8 mouse cellular contexts compared by ENCODE assay signal in the genomic region with DNA sequence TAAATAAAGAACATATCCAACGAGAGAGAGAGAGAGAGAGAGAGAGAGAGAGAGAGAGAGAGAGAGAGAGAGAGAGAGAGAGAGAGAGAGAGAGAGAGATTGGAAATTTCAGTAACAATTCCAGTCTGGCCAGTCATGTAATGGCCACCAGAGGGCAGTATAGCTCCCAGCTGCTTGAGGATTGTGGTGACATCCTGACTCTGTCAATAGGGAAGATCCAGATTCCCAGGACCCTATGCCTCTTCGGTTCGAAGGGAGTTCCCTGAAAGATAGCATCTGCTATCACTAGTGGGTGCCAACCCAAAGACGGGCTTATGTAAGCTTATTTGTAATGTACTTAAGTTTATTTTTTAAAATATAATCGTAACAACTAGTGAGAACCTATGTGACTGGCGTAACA.
A peak's percentile ranks its signal among the peaks of the same experiment; 100 is the strongest.
DNase-seq lines count a peak whose midpoint lies in the region; ATAC-seq and TF ChIP-seq lines count a peak whose summit lies in the region.

No protein-coding gene starts in this region.

- no peak for TF ChIP-seq POLR2A in limb, embryonic 14.5 days (IDR thresholded peaks at IDR 0.05; ENCODE audit: borderline replicate concordance, extremely low read depth, insufficient read depth, insufficient read length)

- H3K9me3 ChIP-seq in forebrain, embryonic 11.5 days (ENCODE audit: control insufficient read depth, low read length) = no peaks in the 10 kb centered on the region
- no peaks in the 10 kb centered on the region for H3K9me3 ChIP-seq in forebrain, embryonic 10.5 days
- H3K9me3 ChIP-seq in limb, embryonic 14.5 days (ENCODE audit: control insufficient read depth, low read length) = no peaks in the 10 kb centered on the region

- WGBS in forebrain, embryonic 11.5 days = 67% methylated on average over 6 of the region's 6 CpGs
- WGBS in forebrain, embryonic 10.5 days = 70% methylated on average over 5 of the region's 6 CpGs
- 54% methylated on average over 6 of the region's 6 CpGs for WGBS in limb, embryonic 14.5 days

- no peak overlapping the region for H3K27ac ChIP-seq in forebrain, embryonic 11.5 days (ENCODE audit: low read depth, low read length)
- no peak overlapping the region for H3K27ac ChIP-seq in forebrain, embryonic 10.5 days
- H3K27ac ChIP-seq in limb, embryonic 14.5 days (replicated peaks; ENCODE audit: low read depth, low read length) = no peak overlapping the region

- DNase-seq in forebrain, embryonic 11.5 days (ENCODE audit: low spot score) = peak; percentile 57
- DNase-seq in forebrain, embryonic 10.5 days (ENCODE audit: extremely low spot score, low spot score) = no peak
- DNase-seq in right cerebral cortex, adult 18-20 months = peak; percentile 57
- no peak for DNase-seq in right cerebral cortex, postnatal 36 days (ENCODE audit: low spot score in 2 of 2)
- DNase-seq in cerebellum, adult 11-12 months = peak; percentile 59
- peak; percentile 19 to 22 for DNase-seq in heart, adult 9 months (ENCODE audit: low spot score in 2 of 2)
- DNase-seq in limb, embryonic 14.5 days (ENCODE audit: low spot score) = peak; percentile 54
- peak; percentile 51 for DNase-seq in right cerebral cortex, postnatal 14 days

- H3K27me3 ChIP-seq in forebrain, embryonic 11.5 days (ENCODE audit: control insufficient read depth, insufficient read depth, low read length) = no peaks in the 10 kb centered on the region
- no peaks in the 10 kb centered on the region for H3K27me3 ChIP-seq in forebrain, embryonic 10.5 days (ENCODE audit: poor library complexity, severe bottlenecking)
- H3K27me3 ChIP-seq in limb, embryonic 14.5 days (ENCODE audit: control insufficient read depth, insufficient read depth, low read length) = no peaks in the 10 kb centered on the region

- H3K4me2 ChIP-seq in forebrain, embryonic 11.5 days (ENCODE audit: low read depth, low read length, severe bottlenecking) = no peak overlapping the region
- no peak overlapping the region for H3K4me2 ChIP-seq in limb, embryonic 14.5 days (replicated peaks; ENCODE audit: low read depth, low read length, severe bottlenecking)

- H3K4me3 ChIP-seq in forebrain, embryonic 11.5 days (ENCODE audit: low read depth, low read length) = no peak overlapping the region
- no peak overlapping the region for H3K4me3 ChIP-seq in forebrain, embryonic 10.5 days
- H3K4me3 ChIP-seq in limb, embryonic 14.5 days (replicated peaks; ENCODE audit: low read length) = no peak overlapping the region

- no peak for ATAC-seq in forebrain, embryonic 11.5 days (replicated peaks; ENCODE audit: low FRiP score)
- ATAC-seq in limb, embryonic 14.5 days (ENCODE audit: low FRiP score, low read depth) = no peak

- H3K36me3 ChIP-seq in forebrain, embryonic 11.5 days (ENCODE audit: control insufficient read depth, insufficient read depth, low read length) = no peaks in the 10 kb centered on the region
- H3K36me3 ChIP-seq in forebrain, embryonic 10.5 days (replicated peaks) = no peaks in the 10 kb centered on the region
- no peaks in the 10 kb centered on the region for H3K36me3 ChIP-seq in limb, embryonic 14.5 days (ENCODE audit: control insufficient read depth, insufficient read depth, low read length)

- no peaks in the 10 kb centered on the region for H3K4me1 ChIP-seq in forebrain, embryonic 11.5 days (replicated peaks; ENCODE audit: control insufficient read depth, insufficient read depth, low read length)
- no peaks in the 10 kb centered on the region for H3K4me1 ChIP-seq in forebrain, embryonic 10.5 days
- H3K4me1 ChIP-seq in limb, embryonic 14.5 days (ENCODE audit: control insufficient read depth, insufficient read depth, low read length) = no peaks in the 10 kb centered on the region

- H3K9ac ChIP-seq in forebrain, embryonic 11.5 days (ENCODE audit: low read length) = no peak overlapping the region
- H3K9ac ChIP-seq in limb, embryonic 14.5 days (ENCODE audit: low read depth, low read length, severe bottlenecking) = no peak overlapping the region

Comparison
In these comparisons a context has a peak if more than half of its experiments do, and no peak if none do; other contexts are left out.
1. DNase-seq: peak in forebrain, embryonic 11.5 days (single experiment), right cerebral cortex, adult 18-20 months (single experiment), cerebellum, adult 11-12 months (single experiment), heart, adult 9 months (2 of 2), limb, embryonic 14.5 days (single experiment) and right cerebral cortex, postnatal 14 days (single experiment); none in forebrain, embryonic 10.5 days (single experiment) and right cerebral cortex, postnatal 36 days (0 of 2).